Mouse (Mus musculus) thymus, adult 2 months (tissue): ENCODE results near the gene Sirpa. TPM values are rescaled to one million over a fixed set of nuclear protein-coding genes. Genes with fewer than 3 reads are reported as not detected.

ENCODE experiments used
- DNase-seq: peaks from one replicate; pipeline ENCODE4 v3.0.0; 2021
- H3K27ac ChIP-seq: fragments of 200-500 bp; 2 replicates; pipeline ENCODE4 v1.5.1; 2012; ENCODE audit warnings: low read length, control low read depth; ENCODE audit not compliant: control insufficient read depth, insufficient read depth
- H3K27me3 ChIP-seq: fragments of 200-500 bp; 2 replicates; pipeline ENCODE4 v1.6.1; 2012; ENCODE audit warnings: mild to moderate bottlenecking, low read length, moderate library complexity, mixed read lengths; ENCODE audit not compliant: control insufficient read depth, insufficient read depth
- H3K36me3 ChIP-seq: fragments of 200-500 bp; 2 replicates; pipeline ENCODE4 v1.6.1; 2012; ENCODE audit warnings: mild to moderate bottlenecking, low read length, moderate library complexity; ENCODE audit not compliant: control insufficient read depth, insufficient read depth
- H3K4me1 ChIP-seq: fragments of 200-500 bp; replicated peaks from 2 replicates; pipeline ENCODE4 v1.6.1; 2012; ENCODE audit warnings: low read length; ENCODE audit not compliant: control insufficient read depth, insufficient read depth
- H3K4me3 ChIP-seq: fragments of 200-500 bp; 2 replicates; pipeline ENCODE4 v1.5.1; 2012; ENCODE audit warnings: mild to moderate bottlenecking, low read length, control low read depth, moderate library complexity; ENCODE audit not compliant: control insufficient read depth, insufficient read depth
- CTCF ChIP-seq: fragments of 200-500 bp; IDR thresholded peaks from 2 replicates; pipeline ENCODE4 v1.5.1; 2012; ENCODE audit warnings: mild to moderate bottlenecking, control low read depth, low read length, moderate library complexity, borderline replicate concordance; ENCODE audit not compliant: control insufficient read depth, poor library complexity, insufficient read depth; ENCODE audit errors: extremely low read depth
- POLR2A ChIP-seq: fragments of 200-500 bp; IDR thresholded peaks from 2 replicates; pipeline ENCODE4 v1.6.1; 2012; ENCODE audit warnings: mild to moderate bottlenecking, low read length, control low read depth, moderate library complexity; ENCODE audit not compliant: control insufficient read depth, poor library complexity, insufficient read depth; ENCODE audit errors: extremely low read depth
- WGBS: fragments of 180-500 bp; shearing (Covaris S2); methylation state at CpG from one replicate; pipeline ENCODE4 v1.1.7; 2018; 5-methylcytosine and 5-hydroxymethylcytosine counted together
- polyA plus RNA-seq: library from polyadenylated mRNA; depleted of rRNA; stranded (reverse); fragments of >200 nt; gene quantifications from 2 replicates; pipeline ENCODE4 v1.2.3, GENCODE M21; 2012

Sirpa gene
- polyA plus RNA-seq, 1 experiment, result 56.0 TPM

DNA sequence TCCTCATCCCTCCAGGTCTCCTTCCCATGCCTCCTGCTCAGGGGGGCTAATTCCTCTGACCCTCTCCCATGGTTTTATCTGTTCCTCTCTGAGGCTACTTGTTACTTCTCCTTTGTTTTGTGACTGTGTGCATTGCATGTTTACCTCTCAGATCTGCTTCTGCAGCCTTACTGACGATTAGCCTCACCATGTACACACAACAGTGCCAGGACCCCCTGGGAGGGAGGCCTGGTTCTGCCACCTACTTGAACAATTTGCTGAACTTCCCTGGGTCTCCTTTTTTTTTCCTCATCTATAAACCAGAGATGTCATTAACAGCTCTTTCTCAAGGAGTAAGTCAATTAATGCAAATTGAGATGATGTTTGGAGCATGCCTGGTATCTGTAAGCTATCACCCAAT lies 4.9 kb downstream of the Sirpa start:
- DNase-seq, result no peak
- Histone ChIP-seq H3K4me1 (peaks cover 4% of the 10 kb centered on the region; the same call in 1 of the 2 replicates), H3K27me3 (peaks cover 4% of the 10 kb centered on the region; the same call in 1 of the 2 replicates), H3K4me3 (no peak overlapping the region), H3K36me3 (no peaks in the 10 kb centered on the region), H3K27ac (no peak overlapping the region)
- TF ChIP-seq CTCF (no peak), POLR2A (no peak)
- 81% methylated on average over 1 of the region's 1 CpGs for WGBS

DNA sequence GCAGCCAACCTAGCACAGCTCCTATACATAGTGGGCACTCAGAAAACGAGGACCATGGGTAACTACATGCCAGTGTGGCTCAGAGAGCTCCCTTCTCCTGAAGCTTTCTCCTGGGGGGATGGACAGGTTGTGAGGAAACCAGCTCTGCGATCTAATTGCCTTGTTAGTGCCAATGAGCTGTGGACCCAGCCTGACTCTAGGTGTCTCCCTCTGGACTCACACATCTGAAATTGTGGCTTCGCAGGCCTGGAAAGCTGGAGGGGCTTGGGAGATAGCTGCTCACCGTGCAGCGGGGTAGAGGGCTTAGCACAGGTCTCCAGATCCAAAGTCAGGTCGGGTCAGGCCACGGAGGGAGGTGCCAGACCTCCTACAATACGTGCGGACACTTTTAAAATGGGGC lies 5.5 kb downstream of the Sirpa start:
- 94% methylated on average over 9 of the region's 9 CpGs for WGBS
- H3K36me3 ChIP-seq, result no peaks in the 10 kb centered on the region
- DNase-seq, result no peak
- peaks cover 4% of the 10 kb centered on the region; the same call in 1 of the 2 replicates for H3K4me1 ChIP-seq
- H3K4me3 ChIP-seq, result no peak overlapping the region
- no peak for TF ChIP-seq CTCF
- no peak for TF ChIP-seq POLR2A
- H3K27me3 ChIP-seq, result peaks cover 4% of the 10 kb centered on the region; the same call in 1 of the 2 replicates
- no peak overlapping the region for H3K27ac ChIP-seq

- no peak overlapping the region for H3K4me3 ChIP-seq
- no peaks in the 10 kb centered on the region for H3K27me3 ChIP-seq
- WGBS, result 92% methylated on average over 8 of the region's 8 CpGs
- H3K27ac ChIP-seq, result no peak overlapping the region
- H3K36me3 ChIP-seq, result no peaks in the 10 kb centered on the region
- TF ChIP-seq CTCF, result no peak
- no peak for TF ChIP-seq POLR2A
- H3K4me1 ChIP-seq, result no peaks in the 10 kb centered on the region
- no peak for DNase-seq
These were observed 6.8 kb downstream of the Sirpa start for GRCm38 (mm10) chr2:129599231-129600084.

GRCm38 (mm10) chr2:129601059-129601650 lies 8.5 kb downstream of the Sirpa start:
- H3K27ac ChIP-seq, result no peak overlapping the region
- whole genome bisulfite sequencing, result 83% methylated on average over 1 of the region's 1 CpGs
- no peaks in the 10 kb centered on the region for H3K4me1 ChIP-seq
- no peaks in the 10 kb centered on the region for H3K27me3 ChIP-seq
- no peak overlapping the region for H3K4me3 ChIP-seq
- no peaks in the 10 kb centered on the region for H3K36me3 ChIP-seq
- TF ChIP-seq CTCF, result no peak
- TF ChIP-seq POLR2A, result no peak
- no peak for DNase-seq

DNA sequence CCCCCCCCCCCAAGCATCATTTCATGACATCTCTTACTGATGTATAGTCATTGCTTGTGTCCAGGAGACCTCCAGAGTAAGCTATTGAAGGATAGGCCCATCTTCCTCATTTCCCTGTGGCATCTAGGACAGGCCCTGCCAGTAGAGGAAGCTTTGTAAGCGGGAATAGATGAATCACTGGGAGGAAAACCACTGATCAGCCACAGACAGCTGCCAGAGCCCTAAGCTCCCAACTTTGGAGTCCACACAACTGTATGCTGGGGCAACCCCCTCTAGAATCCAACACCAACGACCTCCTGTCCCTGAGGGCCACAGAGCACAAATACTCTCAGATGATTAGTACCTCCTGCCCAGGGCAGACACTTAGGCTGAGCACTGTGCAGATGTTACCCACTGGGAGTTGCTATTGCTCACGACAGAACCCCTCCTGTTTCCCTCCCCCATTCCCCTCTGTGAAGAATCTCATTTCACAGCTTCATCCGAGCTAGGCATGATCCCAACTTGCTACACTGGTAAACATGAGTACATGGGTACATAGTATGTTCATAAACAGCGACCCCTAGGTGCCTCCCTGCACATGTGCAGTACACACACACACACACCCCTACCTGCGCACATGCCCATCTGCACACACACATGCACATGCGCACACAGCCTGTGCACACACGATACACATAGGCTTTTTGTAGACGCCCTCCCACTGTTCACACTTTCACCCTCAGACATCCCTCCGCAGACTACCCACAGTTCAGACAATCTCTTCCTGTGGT lies 9.4 kb downstream of the Sirpa start:
- Histone ChIP-seq H3K27ac (no peak overlapping the region), H3K4me3 (no peak overlapping the region), H3K27me3 (no peaks in the 10 kb centered on the region), H3K4me1 (no peaks in the 10 kb centered on the region), H3K36me3 (no peaks in the 10 kb centered on the region)
- no peak for TF ChIP-seq CTCF
- no peak for TF ChIP-seq POLR2A
- DNase-seq, result no peak
- 71% methylated on average over 10 of the region's 10 CpGs for WGBS

- no peaks in the 10 kb centered on the region for H3K4me1 ChIP-seq
- no peak overlapping the region for H3K27ac ChIP-seq
- DNase-seq, result no peak
- no peak for TF ChIP-seq POLR2A
- TF ChIP-seq CTCF, result no peak
- H3K4me3 ChIP-seq, result no peak overlapping the region
- H3K36me3 ChIP-seq, result no peaks in the 10 kb centered on the region
- H3K27me3 ChIP-seq, result no peaks in the 10 kb centered on the region
- 96% methylated on average over 7 of the region's 7 CpGs for WGBS
These were observed 10.2 kb downstream of the Sirpa start for GRCm38 (mm10) chr2:129602856-129603255.
